Mouse (Mus musculus): ENCODE data around the gene Nol4l. TPM values are rescaled to one million over a fixed set of nuclear protein-coding genes. Genes with fewer than 3 reads are reported as not detected.

Gene Nol4l
- total and polyA plus RNA-seq, 3 experiments = 13.9 to 39.2 (median 23.4) TPM

- DNase-seq (ENCODE audit: low spot score) = no peak
- Histone ChIP-seq H3K27me3 (ENCODE audit: insufficient read depth, low read length) (no peaks in the 10 kb centered on the region), H3K36me3 (replicated peaks) (peaks cover 82% of the 10 kb centered on the region), H3K9me3 (replicated peaks) (no peaks in the 10 kb centered on the region), H3K4me1 (ENCODE audit: insufficient read depth, low read depth, low read length) (peaks cover 19% of the 10 kb centered on the region), H3K4me3 (ENCODE audit: low read depth, low read length) (no peak overlapping the region)
- TF ChIP-seq GATA2 (IDR thresholded peaks at IDR 0.05; ENCODE audit: borderline replicate concordance, low read depth, low read length) (no peak), TAL1 (conservative IDR thresholded peaks at IDR 0.05; ENCODE audit: low read depth, low read length) (no peak), GATA1 (IDR thresholded peaks at IDR 0.05; ENCODE audit: borderline replicate concordance, low read length) (no peak), POLR2AphosphoS5 (IDR thresholded peaks at IDR 0.05; ENCODE audit: insufficient replicate concordance, low read depth, low read length) (no peak), CTCF (IDR thresholded peaks at IDR 0.05; ENCODE audit: low read depth, low read length) (no peak)
- no peak for ATAC-seq (ENCODE audit: extremely low read depth, insufficient number of reproducible peaks, low FRiP score, poor library complexity, severe bottlenecking)
Measured at GRCm38 (mm10) chr2:153406882-153407281, 122.9 kb downstream of the Nol4l start.

- no peaks in the 10 kb centered on the region for H3K9me3 ChIP-seq (replicated peaks)
- DNase-seq (ENCODE audit: low spot score) = no peak
- no peak for ATAC-seq (ENCODE audit: extremely low read depth, insufficient number of reproducible peaks, low FRiP score, poor library complexity, severe bottlenecking)
- no peaks in the 10 kb centered on the region for H3K27me3 ChIP-seq (ENCODE audit: insufficient read depth, low read length)
- peaks cover 9% of the 10 kb centered on the region; the same call in 1 of the 2 replicates for H3K4me1 ChIP-seq (ENCODE audit: insufficient read depth, low read depth, low read length)
- TF ChIP-seq POLR2AphosphoS5 (IDR thresholded peaks at IDR 0.05; ENCODE audit: insufficient replicate concordance, low read depth, low read length) = no peak
- TF ChIP-seq TAL1 (conservative IDR thresholded peaks at IDR 0.05; ENCODE audit: low read depth, low read length) = no peak
- no peak for TF ChIP-seq GATA1 (IDR thresholded peaks at IDR 0.05; ENCODE audit: borderline replicate concordance, low read length)
- no peak for TF ChIP-seq GATA2 (IDR thresholded peaks at IDR 0.05; ENCODE audit: borderline replicate concordance, low read depth, low read length)
- peaks cover 82% of the 10 kb centered on the region for H3K36me3 ChIP-seq (replicated peaks)
- no peak overlapping the region for H3K4me3 ChIP-seq (ENCODE audit: low read depth, low read length)
Measured at GRCm38 (mm10) chr2:153404882-153405281, 124.9 kb downstream of the Nol4l start.

GRCm38 (mm10) chr2:153404062-153404461 is 125.7 kb downstream of the Nol4l start:
- peaks cover 9% of the 10 kb centered on the region; the same call in 1 of the 2 replicates for H3K4me1 ChIP-seq (ENCODE audit: insufficient read depth, low read depth, low read length)
- no peak overlapping the region for H3K4me3 ChIP-seq (ENCODE audit: low read depth, low read length)
- TF ChIP-seq GATA1 (IDR thresholded peaks at IDR 0.05; ENCODE audit: borderline replicate concordance, low read length) (no peak), TAL1 (conservative IDR thresholded peaks at IDR 0.05; ENCODE audit: low read depth, low read length) (no peak), CTCF (IDR thresholded peaks at IDR 0.05; ENCODE audit: low read depth, low read length) (no peak), GATA2 (IDR thresholded peaks at IDR 0.05; ENCODE audit: borderline replicate concordance, low read depth, low read length) (no peak), POLR2AphosphoS5 (IDR thresholded peaks at IDR 0.05; ENCODE audit: insufficient replicate concordance, low read depth, low read length) (no peak)
- H3K36me3 ChIP-seq (replicated peaks) = peaks cover 82% of the 10 kb centered on the region
- no peaks in the 10 kb centered on the region for H3K9me3 ChIP-seq (replicated peaks)
- no peak for ATAC-seq (ENCODE audit: extremely low read depth, insufficient number of reproducible peaks, low FRiP score, poor library complexity, severe bottlenecking)
- no peak for DNase-seq (ENCODE audit: low spot score)
- no peaks in the 10 kb centered on the region for H3K27me3 ChIP-seq (ENCODE audit: insufficient read depth, low read length)

GRCm38 (mm10) chr2:153399166-153399565 is 130.6 kb downstream of the Nol4l start:
- no peaks in the 10 kb centered on the region for H3K4me1 ChIP-seq (ENCODE audit: insufficient read depth, low read depth, low read length)
- no peaks in the 10 kb centered on the region for H3K27me3 ChIP-seq (ENCODE audit: insufficient read depth, low read length)
- no peak overlapping the region for H3K4me3 ChIP-seq (ENCODE audit: low read depth, low read length)
- ATAC-seq (ENCODE audit: extremely low read depth, insufficient number of reproducible peaks, low FRiP score, poor library complexity, severe bottlenecking) = no peak
- no peak for DNase-seq (ENCODE audit: low spot score)
- TF ChIP-seq GATA1 (IDR thresholded peaks at IDR 0.05; ENCODE audit: borderline replicate concordance, low read length) (no peak), CTCF (IDR thresholded peaks at IDR 0.05; ENCODE audit: low read depth, low read length) (no peak), GATA2 (IDR thresholded peaks at IDR 0.05; ENCODE audit: borderline replicate concordance, low read depth, low read length) (no peak)
- H3K36me3 ChIP-seq (replicated peaks) = peaks cover 89% of the 10 kb centered on the region
- no peaks in the 10 kb centered on the region for H3K9me3 ChIP-seq (replicated peaks)

- no peak for ATAC-seq (ENCODE audit: extremely low read depth, insufficient number of reproducible peaks, low FRiP score, poor library complexity, severe bottlenecking)
- H3K27me3 ChIP-seq (ENCODE audit: insufficient read depth, low read length) = no peaks in the 10 kb centered on the region
- no peaks in the 10 kb centered on the region for H3K9me3 ChIP-seq (replicated peaks)
- no peak for DNase-seq (ENCODE audit: low spot score)
- peaks cover 96% of the 10 kb centered on the region for H3K36me3 ChIP-seq (replicated peaks)
- H3K4me1 ChIP-seq (ENCODE audit: insufficient read depth, low read depth, low read length) = no peaks in the 10 kb centered on the region
- TF ChIP-seq GATA2 (IDR thresholded peaks at IDR 0.05; ENCODE audit: borderline replicate concordance, low read depth, low read length) (no peak), TAL1 (conservative IDR thresholded peaks at IDR 0.05; ENCODE audit: low read depth, low read length) (no peak), GATA1 (IDR thresholded peaks at IDR 0.05; ENCODE audit: borderline replicate concordance, low read length) (no peak), CTCF (IDR thresholded peaks at IDR 0.05; ENCODE audit: low read depth, low read length) (no peak), POLR2AphosphoS5 (IDR thresholded peaks at IDR 0.05; ENCODE audit: insufficient replicate concordance, low read depth, low read length) (no peak)
- no peak overlapping the region for H3K4me3 ChIP-seq (ENCODE audit: low read depth, low read length)
Measured at GRCm38 (mm10) chr2:153397790-153398515, 131.8 kb downstream of the Nol4l start.

- H3K4me3 ChIP-seq (ENCODE audit: low read depth, low read length) = no peak overlapping the region
- H3K36me3 ChIP-seq (replicated peaks) = peaks cover 95% of the 10 kb centered on the region
- no peak for ATAC-seq (ENCODE audit: extremely low read depth, insufficient number of reproducible peaks, low FRiP score, poor library complexity, severe bottlenecking)
- no peak for DNase-seq (ENCODE audit: low spot score)
- H3K4me1 ChIP-seq (ENCODE audit: insufficient read depth, low read depth, low read length) = peaks cover 19% of the 10 kb centered on the region; the same call in 1 of the 2 replicates
- H3K9me3 ChIP-seq (replicated peaks) = no peaks in the 10 kb centered on the region
- TF ChIP-seq TAL1 (conservative IDR thresholded peaks at IDR 0.05; ENCODE audit: low read depth, low read length) (no peak), CTCF (IDR thresholded peaks at IDR 0.05; ENCODE audit: low read depth, low read length) (no peak), POLR2AphosphoS5 (IDR thresholded peaks at IDR 0.05; ENCODE audit: insufficient replicate concordance, low read depth, low read length) (no peak), GATA2 (IDR thresholded peaks at IDR 0.05; ENCODE audit: borderline replicate concordance, low read depth, low read length) (no peak), GATA1 (IDR thresholded peaks at IDR 0.05; ENCODE audit: borderline replicate concordance, low read length) (no peak)
- H3K27me3 ChIP-seq (ENCODE audit: insufficient read depth, low read length) = no peaks in the 10 kb centered on the region
Measured at GRCm38 (mm10) chr2:153393045-153393444, 136.7 kb downstream of the Nol4l start.

All from G1E (cell line).